ENCODE assay signal across 8 mouse cellular contexts in the genomic region with DNA sequence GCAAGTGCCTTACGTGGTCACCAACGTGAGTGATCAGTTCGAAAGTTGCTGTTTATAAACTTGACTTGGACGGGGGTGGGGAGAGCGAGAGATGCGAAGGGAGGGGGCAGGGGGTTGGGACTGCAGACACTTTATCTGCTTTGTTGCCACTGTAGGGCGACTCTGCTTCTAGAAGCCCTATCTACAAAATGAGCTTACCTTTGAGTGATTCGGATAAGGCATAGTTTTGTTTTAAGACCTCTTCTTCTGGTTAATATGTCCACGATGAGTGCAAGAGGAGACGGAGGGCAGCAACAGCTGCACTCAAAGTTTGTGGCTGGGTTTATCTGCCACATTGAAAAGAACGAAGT. TPM values are rescaled to one million over a fixed set of nuclear protein-coding genes. Genes with fewer than 3 reads are reported as not detected.
DNase-seq lines count a peak whose midpoint lies in the region; ATAC-seq and TF ChIP-seq lines count a peak whose summit lies in the region.

No protein-coding gene starts in this region.

- H3K4me3 ChIP-seq in left cerebral cortex, adult 2 months: peak overlapping the region; percentile 92
- H3K4me3 ChIP-seq in intestine, postnatal 0 days (ENCODE audit: low read depth, low read length): peak overlapping the region; percentile 72
- peak overlapping the region; percentile 61 for H3K4me3 ChIP-seq in liver, embryonic 16.5 days (ENCODE audit: low read depth, low read length)

- WGBS in intestine, postnatal 0 days: 2% methylated on average over 11 of the region's 11 CpGs
- WGBS in liver, embryonic 16.5 days (ENCODE audit: insufficient replicate concordance): 1% methylated on average over 11 of the region's 11 CpGs

- peak in 1 of 2 experiments; percentile 10 for DNase-seq in left cerebral cortex, adult 2 months (ENCODE audit: extremely low spot score in 1 of 2, low spot score in 2 of 2)
- no peak for DNase-seq in left cerebral cortex, adult 8-10 months (ENCODE audit: low spot score in 2 of 2)
- DNase-seq in cerebellum, adult 18-20 months: peak; percentile 72
- peak; percentile 7 for DNase-seq in gastrocnemius, postnatal 10 days
- peak; percentile 30 to 33 for DNase-seq in right cerebral cortex, postnatal 10 days (ENCODE audit: low spot score in 2 of 2)
- DNase-seq in urinary bladder, postnatal 10 days (ENCODE audit: low spot score): no peak

- 0 out of 2 replicates have a peak overlapping the region, but pooled peaks have one; percentile 31 for H3K9ac ChIP-seq in intestine, postnatal 0 days (ENCODE audit: low read depth, low read length)
- no peak overlapping the region for H3K9ac ChIP-seq in liver, embryonic 16.5 days (ENCODE audit: low read depth, low read length)

- no peaks in the 10 kb centered on the region for H3K36me3 ChIP-seq in intestine, postnatal 0 days (ENCODE audit: control insufficient read depth, insufficient read depth)
- no peaks in the 10 kb centered on the region for H3K36me3 ChIP-seq in liver, embryonic 16.5 days (ENCODE audit: control insufficient read depth, insufficient read depth)

- no peaks in the 10 kb centered on the region for H3K27me3 ChIP-seq in intestine, postnatal 0 days (replicated peaks; ENCODE audit: control insufficient read depth, insufficient read depth, low read length)
- H3K27me3 ChIP-seq in liver, embryonic 16.5 days (ENCODE audit: control insufficient read depth, insufficient read depth, low read depth, low read length): 0 out of 2 replicates have a peak, but pooled peaks cover 4% of the 10 kb centered on the region

- intact Hi-C loops in left cerebral cortex, adult 2 months (cut with DNase I): loop anchor here (2.0 kb wide), 1 partner anchor 712 kb away; no protein-coding TSS in a partner anchor

- no peaks in the 10 kb centered on the region for H3K9me3 ChIP-seq in intestine, postnatal 0 days (ENCODE audit: control insufficient read depth)
- no peaks in the 10 kb centered on the region for H3K9me3 ChIP-seq in liver, embryonic 16.5 days (replicated peaks; ENCODE audit: control insufficient read depth, low read length)

- H3K4me1 ChIP-seq in intestine, postnatal 0 days (replicated peaks; ENCODE audit: control insufficient read depth, insufficient read depth, low read length): no peaks in the 10 kb centered on the region
- H3K4me1 ChIP-seq in liver, embryonic 16.5 days (ENCODE audit: control insufficient read depth, low read depth, low read length): no peaks in the 10 kb centered on the region; the same call in 1 of the 2 replicates

- TF ChIP-seq CTCF in left cerebral cortex, adult 2 months (IDR thresholded peaks at IDR 0.05): no peak
- TF ChIP-seq CTCF in intestine, postnatal 0 days (IDR thresholded peaks at IDR 0.05; ENCODE audit: low read depth): no peak

- H3K27ac ChIP-seq in left cerebral cortex, adult 2 months: peak overlapping the region; percentile 96
- no peak overlapping the region for H3K27ac ChIP-seq in intestine, postnatal 0 days (ENCODE audit: low read depth, low read length)
- H3K27ac ChIP-seq in liver, embryonic 16.5 days (ENCODE audit: low read length): no peak overlapping the region

- peak overlapping the region; percentile 98 for H3K4me2 ChIP-seq in intestine, postnatal 0 days (replicated peaks; ENCODE audit: low read depth)
- H3K4me2 ChIP-seq in liver, embryonic 16.5 days (ENCODE audit: low read depth, low read length): peak overlapping the region; percentile 77

- ATAC-seq in intestine, postnatal 0 days: no peak
- no peak for ATAC-seq in liver, embryonic 16.5 days (ENCODE audit: low read depth)

RNA-seq across cellular contexts. Expression of gene Etv1, which starts 1.8 kb away (rescaled TPM):
- total RNA-seq in left cerebral cortex, adult 2 months (2021): 10 to 100 TPM; 59.2 to 64.6 TPM
- total RNA-seq in left cerebral cortex, adult 8-10 months (2022): 10 to 100 TPM; 56.8 to 70.4 (median 63.9) TPM
- total RNA-seq in gastrocnemius, postnatal 10 days (2021): 1 to 10 TPM; 8.5 to 8.6 TPM
- polyA plus RNA-seq in intestine, postnatal 0 days (2015; fragmentation: Nextera tagmentation; extraction: Ambion mirVana): 18.5 and 18.6 TPM in 2 replicates
- 0.68 and 1.1 TPM in 2 replicates for polyA plus RNA-seq in liver, embryonic 16.5 days (2015; fragmentation: Nextera tagmentation; extraction: Ambion mirVana)

Comparison
In these comparisons a context has a peak if more than half of its experiments do, and no peak if none do; other contexts are left out.
1. DNase-seq: peak in cerebellum, adult 18-20 months (2 of 2), gastrocnemius, postnatal 10 days (single experiment) and right cerebral cortex, postnatal 10 days (2 of 2); none in left cerebral cortex, adult 8-10 months (0 of 2) and urinary bladder, postnatal 10 days (single experiment).
2. RNA of gene Etv1, which starts 1.8 kb away (total RNA-seq): 59.2 to 64.6 TPM in left cerebral cortex, adult 2 months and 56.8 to 70.4 TPM in left cerebral cortex, adult 8-10 months; 8.5 to 8.6 TPM in gastrocnemius, postnatal 10 days; every median in the first group is over 4 times any median in the second.
3. Peak in every context shown above with its lines, with median percentiles within 50 percentile points of each other: H3K4me3 ChIP-seq.